Mouse (Mus musculus): ENCODE results near the gene Gas2l1.

- TF ChIP-seq CTCF (conservative IDR thresholded peaks at IDR 0.05; ENCODE audit: low read length) (no peak), NANOG (IDR thresholded peaks at IDR 0.05; ENCODE audit: borderline replicate concordance, low read length) (no peak), POU5F1 (IDR thresholded peaks at IDR 0.05; ENCODE audit: borderline replicate concordance, low read length) (no peak)
Observed at GRCm38 (mm10) chr11:5007186-5007585, 57.9 kb downstream of the Gas2l1 start.
